Mouse (Mus musculus): ENCODE data around the gene Rpl31. TPM values are rescaled to one million over a fixed set of nuclear protein-coding genes. Genes with fewer than 3 reads are reported as not detected.

Rpl31 gene
- polyA plus RNA-seq, 1 experiment from 2014 or later = 358 TPM

Other genes starting within 250 kb of the Rpl31 start
- 0.42 and 0.53 TPM in 2 replicates for gene Npas2, start 174.1 kb upstream of the Rpl31 start, polyA plus RNA-seq (2015; fragmentation: Nextera tagmentation; extraction: Ambion mirVana)
- gene Tbc1d8, start 110.9 kb downstream of the Rpl31 start, polyA plus RNA-seq (2015; fragmentation: Nextera tagmentation; extraction: Ambion mirVana) = 11.5 and 11.7 TPM in 2 replicates
- gene Cnot11, start 167.2 kb downstream of the Rpl31 start, polyA plus RNA-seq (2015; fragmentation: Nextera tagmentation; extraction: Ambion mirVana) = 14.0 and 15.0 TPM in 2 replicates
- gene Rnf149, start 209.6 kb downstream of the Rpl31 start, polyA plus RNA-seq (2015; fragmentation: Nextera tagmentation; extraction: Ambion mirVana) = 14.5 and 15.2 TPM in 2 replicates